Mouse (Mus musculus) midbrain, embryonic 11.5 days (tissue): ENCODE data around the gene Kirrel2. TPM values are rescaled to one million over a fixed set of nuclear protein-coding genes. Genes with fewer than 3 reads are reported as not detected.
"Not testable (repeated sequence)": the region's sequence is repeated elsewhere in the genome, so short reads cannot be mapped to it uniquely, and the experiment has no call there.

Experiments
- ATAC-seq: fragments of 200-750 bp; cut with Nextera tagmentation; 2 replicates; pipeline ENCODE4 v1.8.0; 2017; ENCODE audit warnings: moderate TSS enrichment, moderate library complexity; ENCODE audit not compliant: low FRiP score
- DNase-seq: peaks from one replicate; pipeline ENCODE4 v3.0.0; 2015; ENCODE audit warnings: low spot score; ENCODE audit errors: missing footprints
- H3K27ac ChIP-seq: fragments of 300-500 bp; sonication (generic); 2 replicates; pipeline ENCODE4 v1.5.1; 2014; ENCODE audit warnings: low read depth, low read length
- H3K27me3 ChIP-seq: fragments of 300-500 bp; sonication (generic); 2 replicates; pipeline ENCODE4 v1.6.1; 2014; ENCODE audit warnings: mild to moderate bottlenecking, low read length, moderate library complexity, mixed read lengths; ENCODE audit not compliant: control insufficient read depth, insufficient read depth
- H3K36me3 ChIP-seq: fragments of 300-500 bp; sonication (generic); 2 replicates; pipeline ENCODE4 v1.6.1; 2014; ENCODE audit warnings: mild to moderate bottlenecking, low read length, moderate library complexity, mixed read lengths; ENCODE audit not compliant: control insufficient read depth, insufficient read depth
- H3K4me1 ChIP-seq: fragments of 300-500 bp; sonication (generic); 2 replicates; pipeline ENCODE4 v1.6.1; 2014; ENCODE audit warnings: low read length; ENCODE audit not compliant: control insufficient read depth, insufficient read depth
- H3K4me2 ChIP-seq: fragments of 300-500 bp; sonication (generic); 2 replicates; pipeline ENCODE4 v1.6.1; 2014; ENCODE audit warnings: mild to moderate bottlenecking, moderate library complexity
- H3K4me3 ChIP-seq: fragments of 300-500 bp; sonication (generic); 2 replicates; pipeline ENCODE4 v1.5.1; 2014; ENCODE audit warnings: low read depth, low read length
- H3K9ac ChIP-seq: fragments of 300-500 bp; sonication (generic); 2 replicates; pipeline ENCODE4 v1.6.1; 2014; ENCODE audit warnings: low read length
- H3K9me3 ChIP-seq: fragments of 300-500 bp; sonication (generic); 2 replicates; pipeline ENCODE4 v1.6.1; 2016; ENCODE audit warnings: low read length; ENCODE audit not compliant: control insufficient read depth
- WGBS: fragments of 180-500 bp; shearing (Covaris S2); extraction: QIAGEN DNeasy Blood & Tissue Kit; methylation state at CpG from one replicate; pipeline ENCODE4 v1.1.7; 2014; 5-methylcytosine and 5-hydroxymethylcytosine counted together
- polyA plus RNA-seq: library from polyadenylated mRNA; unstranded; fragments of >200 nt; fragmentation: Nextera tagmentation; extraction: Ambion mirVana; gene quantifications from 2 replicates; pipeline ENCODE4 v1.2.1, GENCODE M21; 2014

Gene Kirrel2
- polyA plus RNA-seq = 0.58 and 0.61 TPM in 2 replicates

GRCm38 (mm10) chr7:30457629-30458330 lies at the start of gene Kirrel2, which contains the start of gene Nphs1:
TSS of gene Kirrel2 (minus strand) at chr7:30457690.
TSS of gene Nphs1 (plus strand) at chr7:30458315.
- Histone ChIP-seq H3K9ac (peak within 1 kb of the TSS; percentile 42), H3K9me3 (no peaks in the 10 kb centered on the region), H3K27me3 (peaks cover 78% of the 10 kb centered on the region), H3K4me3 (peak within 1 kb of the TSS; percentile 20), H3K4me1 (peaks cover 20% of the 10 kb centered on the region), H3K36me3 (no peaks in the 10 kb centered on the region), H3K27ac (no peak within 1 kb of the TSS; the same call in 1 of the 2 replicates), H3K4me2 (peak within 1 kb of the TSS; percentile 48)
- peak; percentile 81 for ATAC-seq
- WGBS = under 1% methylated on average over 14 of the region's 16 CpGs
- peak; percentile 92 for DNase-seq

- not testable (repeated sequence) for ATAC-seq, H3K36me3 ChIP-seq, H3K27me3 ChIP-seq, H3K4me1 ChIP-seq, H3K9me3 ChIP-seq, H3K4me3 ChIP-seq, H3K4me2 ChIP-seq, H3K27ac ChIP-seq, H3K9ac ChIP-seq
- WGBS = 79% methylated on average over 5 of the region's 5 CpGs
- DNase-seq = peak; percentile 84
These were observed 43.7 kb upstream of the Kirrel2 start for GRCm38 (mm10) chr7:30501159-30501558.

- not testable (repeated sequence) for H3K4me1 ChIP-seq, H3K9ac ChIP-seq, ATAC-seq, H3K27me3 ChIP-seq, H3K36me3 ChIP-seq, DNase-seq, H3K9me3 ChIP-seq, H3K27ac ChIP-seq, H3K4me3 ChIP-seq, H3K4me2 ChIP-seq
- 62% methylated on average over 5 of the region's 5 CpGs for WGBS
These were observed 38.1 kb upstream of the Kirrel2 start for GRCm38 (mm10) chr7:30495506-30496042.

- H3K9me3 ChIP-seq = no peaks in the 10 kb centered on the region
- DNase-seq (peak; percentile 79), ATAC-seq (no peak)
- no peak within 1 kb of the TSS for H3K4me2 ChIP-seq
- WGBS = 56% methylated on average over 11 of the region's 11 CpGs
- no peak within 1 kb of the TSS for H3K9ac ChIP-seq
- H3K27ac ChIP-seq = no peak within 1 kb of the TSS
- H3K4me3 ChIP-seq = no peak within 1 kb of the TSS
- H3K4me1 ChIP-seq = no peaks in the 10 kb centered on the region
- H3K36me3 ChIP-seq = no peaks in the 10 kb centered on the region
- no peaks in the 10 kb centered on the region for H3K27me3 ChIP-seq
These were observed 36.0 kb upstream of the Kirrel2 start, which contains the start of gene Prodh2 for GRCm38 (mm10) chr7:30493401-30493931. TSS of gene Prodh2 (plus strand) at chr7:30493622.

GRCm38 (mm10) chr7:30492765-30493164 lies 35.3 kb upstream of the Kirrel2 start:
- H3K4me3 ChIP-seq = no peak overlapping the region
- no peak for ATAC-seq
- no peaks in the 10 kb centered on the region for H3K9me3 ChIP-seq
- no peak overlapping the region for H3K4me2 ChIP-seq
- no peaks in the 10 kb centered on the region for H3K27me3 ChIP-seq
- no peak overlapping the region for H3K27ac ChIP-seq
- H3K36me3 ChIP-seq = no peaks in the 10 kb centered on the region
- no peaks in the 10 kb centered on the region for H3K4me1 ChIP-seq
- peak; percentile 97 for DNase-seq
- no peak overlapping the region for H3K9ac ChIP-seq
- WGBS = 25% methylated on average over 4 of the region's 4 CpGs

GRCm38 (mm10) chr7:30490957-30491307 lies 33.4 kb upstream of the Kirrel2 start:
- Histone ChIP-seq H3K4me2 (no peak overlapping the region), H3K4me3 (no peak overlapping the region), H3K9ac (no peak overlapping the region), H3K27me3 (no peaks in the 10 kb centered on the region), H3K4me1 (no peaks in the 10 kb centered on the region), H3K36me3 (no peaks in the 10 kb centered on the region), H3K27ac (no peak overlapping the region), H3K9me3 (no peaks in the 10 kb centered on the region)
- ATAC-seq (no peak), DNase-seq (no peak)
- WGBS = 14% methylated on average over 6 of the region's 6 CpGs

GRCm38 (mm10) chr7:30490251-30490956 lies 32.9 kb upstream of the Kirrel2 start:
- 35% methylated on average over 16 of the region's 16 CpGs for WGBS
- H3K4me3 ChIP-seq = no peak overlapping the region
- no peaks in the 10 kb centered on the region for H3K4me1 ChIP-seq
- no peaks in the 10 kb centered on the region for H3K9me3 ChIP-seq
- H3K36me3 ChIP-seq = no peaks in the 10 kb centered on the region
- ATAC-seq (no peak), DNase-seq (peak; percentile 92)
- no peak overlapping the region for H3K9ac ChIP-seq
- no peak overlapping the region for H3K27ac ChIP-seq
- H3K4me2 ChIP-seq = no peak overlapping the region
- no peaks in the 10 kb centered on the region for H3K27me3 ChIP-seq

- peak; percentile 85 for DNase-seq
These were observed 26.8 kb upstream of the Kirrel2 start for GRCm38 (mm10) chr7:30484250-30484649.

More at GRCm38 (mm10) chr7:30484250-30484649, 26.8 kb upstream of the Kirrel2 start:
- H3K4me1 ChIP-seq = no peaks in the 10 kb centered on the region
- no peaks in the 10 kb centered on the region for H3K27me3 ChIP-seq
- no peak overlapping the region for H3K4me3 ChIP-seq
- no peaks in the 10 kb centered on the region for H3K9me3 ChIP-seq
- no peak overlapping the region for H3K27ac ChIP-seq
- ATAC-seq = no peak
- no peaks in the 10 kb centered on the region for H3K36me3 ChIP-seq
- H3K9ac ChIP-seq = no peak overlapping the region
- no peak overlapping the region for H3K4me2 ChIP-seq
- WGBS = 15% methylated on average over 8 of the region's 8 CpGs
